Mouse (Mus musculus) C2C12 (cell line): ENCODE measurements at regions not wholly inside any gene's neighbourhood (a gene's known extent, or its start where the extent isn't known, plus 50 kb on each side); places are given as distances from the start of the nearest gene placed in this dataset.

Experiments used
- H3K27me3 ChIP-seq: one replicate; pipeline ENCODE4 v1.6.1; 2011; ENCODE audit not compliant: control insufficient read depth, insufficient read depth, insufficient read length
- H3K36me3 ChIP-seq: one replicate; pipeline ENCODE4 v1.6.1; 2011; ENCODE audit not compliant: control insufficient read depth, insufficient read depth
- H3K4me3 ChIP-seq: one replicate; pipeline ENCODE4 v1.5.1; 2011; ENCODE audit warnings: mild to moderate bottlenecking, control low read depth; ENCODE audit not compliant: poor library complexity, insufficient read depth, severe bottlenecking
- H3K79me2 ChIP-seq: one replicate; pipeline ENCODE4 v1.6.1; 2011; ENCODE audit not compliant: control insufficient read depth, insufficient read depth
- H3K79me3 ChIP-seq: one replicate; pipeline ENCODE4 v1.6.1; 2011; ENCODE audit warnings: low read depth, control low read depth
- H3ac ChIP-seq: one replicate; pipeline ENCODE3; 2011; ENCODE audit warnings: low read depth; ENCODE audit not compliant: control insufficient read depth, insufficient read length
- CEBPB ChIP-seq: IDR thresholded peaks from one replicate; pipeline ENCODE4 v1.6.1; 2011; ENCODE audit warnings: low read depth, mild to moderate bottlenecking, control low read depth, moderate library complexity
- CTCF ChIP-seq: IDR thresholded peaks from one replicate; pipeline ENCODE4 v1.5.1; 2011; ENCODE audit not compliant: control insufficient read depth, insufficient read depth, insufficient read length
- FOSL1 ChIP-seq: IDR thresholded peaks from one replicate; pipeline ENCODE4 v1.8.0; 2011; ENCODE audit warnings: mild to moderate bottlenecking, low read length; ENCODE audit not compliant: poor library complexity, insufficient read depth, severe bottlenecking
- MAX ChIP-seq: IDR thresholded peaks from one replicate; pipeline ENCODE4 v1.6.1; 2011; ENCODE audit warnings: mild to moderate bottlenecking, control low read depth
- MYOD1 ChIP-seq: IDR thresholded peaks from one replicate; pipeline ENCODE4 v1.6.1; 2011; ENCODE audit warnings: low read depth; ENCODE audit not compliant: control insufficient read depth, insufficient read length
- MYOG ChIP-seq: IDR thresholded peaks from one replicate; pipeline ENCODE4 v1.6.1; 2011; ENCODE audit not compliant: control insufficient read depth, insufficient read length; ENCODE audit errors: extremely low read depth
- USF1 ChIP-seq: IDR thresholded peaks from one replicate; pipeline ENCODE4 v1.6.1; 2011; ENCODE audit warnings: low read depth, mild to moderate bottlenecking, control low read depth, moderate library complexity

DNA sequence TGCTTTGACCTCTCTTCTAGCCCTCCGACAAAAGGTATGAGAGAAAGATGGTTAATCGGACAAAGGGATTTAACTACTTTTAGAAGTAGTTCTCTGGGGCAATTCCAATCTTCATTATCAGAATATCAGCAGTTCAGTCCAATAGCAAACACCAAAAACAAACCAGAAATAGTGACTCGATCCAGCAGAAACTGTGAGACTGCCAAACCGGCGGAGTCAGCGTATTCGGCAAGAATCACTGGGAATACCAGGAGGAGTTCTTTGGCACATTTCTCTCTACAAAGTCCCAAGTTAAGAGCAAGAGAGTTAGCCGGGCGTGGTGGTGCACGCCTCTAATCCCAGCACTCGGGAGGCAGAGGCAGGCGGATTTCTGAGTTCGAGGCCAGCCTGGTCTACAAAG lies 164.5 kb downstream of the Lnpk start:
- Histone ChIP-seq H3K79me3 (no peaks in the 10 kb centered on the region), H3K4me3 (no peak overlapping the region), H3K79me2 (no peaks in the 10 kb centered on the region), H3K36me3 (no peaks in the 10 kb centered on the region), H3ac (no peak overlapping the region), H3K27me3 (no peaks in the 10 kb centered on the region)
- TF ChIP-seq MYOD1 (no peak), CEBPB (no peak), USF1 (no peak), MYOG (no peak), FOSL1 (no peak), CTCF (no peak), MAX (no peak)

- H3K79me3 ChIP-seq, result no peaks in the 10 kb centered on the region
- no peak overlapping the region for H3K4me3 ChIP-seq
- no peaks in the 10 kb centered on the region for H3K27me3 ChIP-seq
- no peak overlapping the region for H3ac ChIP-seq
- TF ChIP-seq CTCF, result no peak
- no peak for TF ChIP-seq FOSL1
- TF ChIP-seq MYOD1, result peak; percentile 3
- TF ChIP-seq MAX, result no peak
- TF ChIP-seq CEBPB, result no peak
- no peak for TF ChIP-seq MYOG
- no peaks in the 10 kb centered on the region for H3K36me3 ChIP-seq
- H3K79me2 ChIP-seq, result no peaks in the 10 kb centered on the region
These were observed 169.3 kb downstream of the Lnpk start for GRCm38 (mm10) chr2:74409856-74410404.

- Histone ChIP-seq H3K4me3 (no peak overlapping the region), H3ac (no peak overlapping the region), H3K27me3 (no peaks in the 10 kb centered on the region), H3K79me3 (no peaks in the 10 kb centered on the region), H3K36me3 (no peaks in the 10 kb centered on the region), H3K79me2 (no peaks in the 10 kb centered on the region)
- TF ChIP-seq MAX (no peak), MYOD1 (no peak), MYOG (no peak), CTCF (no peak), FOSL1 (no peak), CEBPB (no peak), USF1 (no peak)
These were observed 174.7 kb downstream of the Lnpk start for GRCm38 (mm10) chr2:74404493-74404892.

DNA sequence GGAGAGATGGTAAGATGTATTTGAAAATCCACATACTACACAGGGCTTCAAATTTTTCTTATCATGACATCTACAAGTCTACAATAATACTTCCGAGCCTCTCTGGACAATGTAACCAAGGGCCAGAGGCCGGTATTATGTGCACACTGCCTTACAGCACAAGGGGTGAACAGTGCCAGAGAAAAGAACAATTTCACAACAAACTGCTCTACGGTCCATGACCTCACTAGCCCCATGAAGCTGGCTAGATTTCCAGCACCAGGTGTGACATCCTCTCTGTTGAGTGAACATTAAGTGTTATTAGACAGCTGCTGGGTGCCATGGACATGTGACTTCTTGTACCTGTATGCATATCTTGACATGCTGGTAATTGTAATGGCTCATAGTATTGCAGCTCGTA lies 188.2 kb downstream of the Lnpk start:
- H3K4me3 ChIP-seq, result no peak overlapping the region
- no peak overlapping the region for H3ac ChIP-seq
- no peaks in the 10 kb centered on the region for H3K79me3 ChIP-seq
- H3K27me3 ChIP-seq, result no peaks in the 10 kb centered on the region
- no peaks in the 10 kb centered on the region for H3K79me2 ChIP-seq
- no peaks in the 10 kb centered on the region for H3K36me3 ChIP-seq
- TF ChIP-seq MYOD1, result no peak

- Histone ChIP-seq H3K79me3 (no peaks in the 10 kb centered on the region), H3K79me2 (no peaks in the 10 kb centered on the region), H3K4me3 (no peak overlapping the region), H3K36me3 (no peaks in the 10 kb centered on the region), H3K27me3 (no peaks in the 10 kb centered on the region), H3ac (no peak overlapping the region)
- no peak for TF ChIP-seq CEBPB
- TF ChIP-seq USF1, result no peak
These were observed 191.2 kb downstream of the Lnpk start for GRCm38 (mm10) chr2:74388078-74388477.

GRCm38 (mm10) chr2:74384918-74385317 lies 194.3 kb downstream of the Lnpk start:
- Histone ChIP-seq H3K36me3 (no peaks in the 10 kb centered on the region), H3K4me3 (no peak overlapping the region), H3K79me2 (no peaks in the 10 kb centered on the region), H3ac (no peak overlapping the region), H3K79me3 (no peaks in the 10 kb centered on the region), H3K27me3 (no peaks in the 10 kb centered on the region)
- TF ChIP-seq USF1 (no peak), CTCF (no peak)
